Mouse (Mus musculus) monocyte, adult 5-6 weeks (primary cell): ENCODE measurements around the gene 4930404N11Rik. TPM values are rescaled to one million over a fixed set of nuclear protein-coding genes. Genes with fewer than 3 reads are reported as not detected.
A peak's percentile ranks its signal among the peaks of the same experiment; 100 is the strongest.

Experiments
- ATAC-seq: fragments of 153-309, 156-312 bp; replicated peaks from 2 replicates; pipeline ENCODE4 v1.8.0; 2017; ENCODE audit warnings: mild to moderate bottlenecking; ENCODE audit not compliant: low TSS enrichment, insufficient number of reproducible peaks, severe bottlenecking, poor library complexity, low FRiP score
- total RNA-seq: library from RNA; stranded (forward); fragments of 200-1000, 200-491, 200-594 nt; gene quantifications from 3 replicates; pipeline ENCODE4 v1.2.3, GENCODE M21; 2017

The 4930404N11Rik gene
- total RNA-seq, 1 experiment from 2014 or later = 2.4 TPM

DNA sequence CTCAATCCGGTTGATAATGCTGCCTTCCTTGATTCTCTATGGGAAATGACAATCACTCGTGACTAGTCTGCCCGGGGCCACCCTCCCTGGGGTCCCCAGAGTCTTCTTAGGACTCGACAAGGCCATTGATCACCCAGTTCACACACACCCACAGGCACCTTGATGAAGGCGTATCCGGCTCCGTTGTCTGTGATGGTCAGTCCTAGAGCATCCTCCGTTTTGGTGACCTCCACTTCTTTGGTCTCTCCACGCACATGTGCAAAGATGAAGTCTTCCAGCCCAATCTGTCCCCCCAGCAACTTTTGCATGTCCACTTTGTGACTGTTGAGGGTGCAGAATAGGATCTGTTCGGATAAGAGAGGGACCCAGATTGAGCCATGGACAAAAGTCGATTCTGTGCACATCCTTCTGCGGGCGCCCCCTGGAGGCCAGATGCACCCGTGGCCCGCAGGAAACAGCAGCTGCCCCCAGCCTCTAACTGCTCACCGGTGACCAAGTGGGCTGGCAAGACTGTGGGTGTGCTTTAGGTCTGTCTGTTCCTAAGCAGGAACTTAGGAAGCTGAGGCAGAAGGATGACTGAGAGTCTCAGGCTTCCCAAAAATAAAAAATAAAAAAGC, 24.2 kb downstream of the 4930404N11Rik start:
- ATAC-seq = peak; percentile 45

DNA sequence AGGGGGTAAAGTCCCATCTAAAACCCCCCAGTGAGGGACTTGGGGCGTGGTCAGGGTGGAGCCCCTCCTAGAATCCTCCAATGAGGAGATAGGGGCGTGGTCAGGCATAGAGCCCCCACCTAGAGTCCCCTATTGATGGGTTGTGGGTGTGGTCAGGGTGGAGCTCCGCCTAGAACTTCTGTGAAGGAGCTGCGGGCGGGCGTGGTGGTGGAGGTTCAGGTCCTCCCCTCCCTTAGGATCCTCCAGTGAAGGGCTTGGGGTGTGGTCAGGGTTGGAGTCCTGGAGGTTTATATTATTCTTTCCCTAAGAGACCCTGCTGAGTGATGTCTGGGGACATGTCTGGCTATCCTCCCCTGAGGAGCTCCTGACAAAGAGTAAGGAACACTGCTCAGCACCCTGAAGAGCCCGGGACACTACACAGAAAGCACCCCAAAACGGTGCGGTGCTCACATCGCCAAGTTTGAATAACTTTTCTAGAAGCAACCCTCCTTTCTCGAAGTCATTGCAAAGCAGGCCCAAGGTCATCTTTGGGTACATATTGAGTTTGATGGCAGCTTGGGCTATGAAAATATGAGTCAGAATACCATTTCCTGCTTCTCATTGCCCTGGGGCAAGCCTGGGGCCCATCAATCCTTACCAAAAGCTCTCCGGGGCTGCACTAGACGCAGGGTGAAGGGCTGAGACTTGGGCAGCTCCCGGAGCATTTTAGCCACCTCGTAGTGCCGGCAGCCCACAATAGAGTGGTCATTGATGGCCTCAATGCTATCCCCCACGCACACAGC, 24.9 kb downstream of the 4930404N11Rik start:
- no peak for ATAC-seq

DNA sequence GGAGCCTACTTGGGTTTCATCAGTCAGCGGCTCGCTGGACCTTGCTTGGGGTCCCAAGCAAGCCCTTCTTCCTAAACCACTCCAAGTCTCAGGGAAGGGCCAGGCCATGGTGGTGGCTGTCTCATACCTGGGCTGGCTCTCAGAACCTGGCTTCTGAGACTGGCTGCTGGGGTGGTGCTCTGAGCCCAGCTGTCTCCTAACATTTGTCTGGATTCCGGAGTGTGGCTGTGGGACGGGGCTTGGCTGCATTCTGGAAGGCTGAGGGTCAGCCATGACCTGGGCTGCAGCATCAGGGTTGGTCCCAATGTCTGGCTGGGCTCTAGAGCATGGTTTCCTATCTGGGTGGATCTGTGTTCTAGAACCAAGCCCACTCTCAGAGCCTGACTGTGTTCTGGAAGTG, 29.1 kb downstream of the 4930404N11Rik start:
- no peak for ATAC-seq

DNA sequence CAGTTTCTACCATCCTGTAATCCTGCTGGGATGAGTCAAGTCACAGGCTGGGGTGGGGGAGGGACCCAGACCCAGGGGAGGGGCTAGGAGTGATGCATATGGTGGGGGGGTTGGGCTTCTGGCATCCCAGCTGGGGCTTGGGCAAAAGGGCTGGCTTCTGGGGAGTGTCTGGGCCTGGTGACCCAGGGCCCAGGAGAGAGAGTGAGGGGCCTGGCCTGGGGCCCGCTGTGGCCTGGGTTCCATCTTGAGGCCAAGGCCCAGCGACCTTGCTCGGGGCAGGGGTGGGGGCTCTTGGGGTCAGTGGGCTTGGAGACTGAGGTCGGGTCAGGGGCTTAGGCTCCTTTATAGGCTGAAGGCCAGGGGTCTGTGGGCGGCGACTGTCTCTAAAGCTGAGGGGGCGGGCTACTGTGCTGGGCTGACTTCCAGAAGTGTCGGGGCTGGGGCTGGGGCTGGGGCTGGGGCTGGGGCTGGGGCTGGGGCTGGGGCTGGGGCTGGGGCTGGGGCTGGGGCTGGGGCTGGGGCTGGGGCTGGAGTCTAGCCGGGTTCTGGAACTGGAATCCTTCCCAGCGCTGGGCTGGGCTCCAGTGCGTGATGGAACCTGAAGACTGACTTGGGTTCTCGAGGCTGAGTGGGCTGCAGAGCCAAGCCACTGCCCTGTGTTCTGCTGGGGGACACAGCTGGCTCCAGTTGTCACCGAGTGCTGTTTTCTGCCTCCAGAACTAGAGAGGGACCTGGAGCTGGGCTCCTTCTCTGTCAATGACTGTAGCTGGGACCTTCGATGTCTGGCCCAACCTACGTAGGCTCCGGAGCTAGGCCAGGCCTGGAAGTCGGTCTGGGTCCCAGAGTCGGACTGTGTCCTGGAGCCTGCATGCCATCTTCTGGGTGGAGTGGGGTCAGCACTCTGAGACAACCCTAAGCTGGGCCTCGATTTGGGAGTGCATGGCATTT, 29.9 kb downstream of the 4930404N11Rik start:
- no peak for ATAC-seq

DNA sequence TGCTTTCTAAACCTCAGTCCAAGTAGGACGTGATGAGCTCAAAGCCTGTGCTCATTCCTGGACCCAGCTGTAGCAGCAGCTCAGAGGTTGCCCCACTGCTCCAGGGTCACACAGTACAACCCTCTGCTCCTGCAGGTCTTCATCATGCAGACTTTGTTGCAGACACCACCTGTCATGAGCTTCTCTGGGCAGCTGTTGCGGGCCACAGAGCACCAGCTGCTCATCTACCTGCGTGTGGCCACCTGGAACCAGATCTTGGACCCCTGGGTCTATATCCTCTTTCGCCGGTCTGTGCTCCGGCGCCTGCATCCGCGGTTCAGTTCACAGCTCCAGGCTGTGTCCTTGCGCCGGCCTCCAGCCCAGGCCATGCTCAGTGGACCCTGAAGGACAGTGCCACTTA, 31.3 kb downstream of the 4930404N11Rik start:
- no peak for ATAC-seq

DNA sequence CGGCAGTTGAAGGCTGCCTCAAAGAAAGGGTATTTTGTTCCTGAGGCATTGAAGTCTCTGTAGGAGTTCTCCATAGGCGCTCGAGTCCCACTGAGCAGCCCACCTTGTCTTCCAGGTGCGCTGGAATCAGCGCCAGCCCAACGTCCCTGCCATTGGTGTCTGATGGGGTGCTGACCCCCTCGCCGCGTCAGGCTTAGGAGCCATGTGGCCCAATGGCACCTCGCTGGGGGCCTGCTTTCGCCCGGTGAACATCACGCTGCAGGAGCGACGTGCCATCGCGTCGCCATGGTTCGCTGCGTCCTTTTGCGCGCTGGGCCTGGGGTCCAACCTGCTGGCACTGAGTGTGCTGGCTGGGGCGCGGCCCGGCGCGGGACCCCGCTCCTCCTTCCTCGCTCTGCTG, 33.3 kb downstream of the 4930404N11Rik start:
- ATAC-seq = no peak

DNA sequence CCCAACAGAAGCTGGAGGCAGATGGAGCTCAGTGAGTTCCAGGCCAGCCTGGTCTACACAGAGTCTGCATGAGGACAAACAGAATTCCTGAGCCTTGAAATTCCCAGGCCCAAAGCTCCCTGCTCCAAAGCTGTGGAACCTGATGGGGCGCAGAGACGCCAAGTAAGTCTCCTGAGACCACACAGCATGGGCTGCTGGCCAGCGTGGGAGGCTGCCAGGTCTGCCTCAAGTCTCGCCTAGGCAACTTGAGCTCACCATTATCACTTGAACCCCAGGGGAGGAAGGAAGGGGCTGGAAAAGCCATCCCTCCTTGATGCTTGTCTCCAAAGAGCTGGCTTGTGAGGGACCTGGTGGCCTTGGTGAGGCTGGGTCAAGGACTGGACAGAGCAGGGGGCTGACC, 35.6 kb downstream of the 4930404N11Rik start:
- ATAC-seq = no peak

DNA sequence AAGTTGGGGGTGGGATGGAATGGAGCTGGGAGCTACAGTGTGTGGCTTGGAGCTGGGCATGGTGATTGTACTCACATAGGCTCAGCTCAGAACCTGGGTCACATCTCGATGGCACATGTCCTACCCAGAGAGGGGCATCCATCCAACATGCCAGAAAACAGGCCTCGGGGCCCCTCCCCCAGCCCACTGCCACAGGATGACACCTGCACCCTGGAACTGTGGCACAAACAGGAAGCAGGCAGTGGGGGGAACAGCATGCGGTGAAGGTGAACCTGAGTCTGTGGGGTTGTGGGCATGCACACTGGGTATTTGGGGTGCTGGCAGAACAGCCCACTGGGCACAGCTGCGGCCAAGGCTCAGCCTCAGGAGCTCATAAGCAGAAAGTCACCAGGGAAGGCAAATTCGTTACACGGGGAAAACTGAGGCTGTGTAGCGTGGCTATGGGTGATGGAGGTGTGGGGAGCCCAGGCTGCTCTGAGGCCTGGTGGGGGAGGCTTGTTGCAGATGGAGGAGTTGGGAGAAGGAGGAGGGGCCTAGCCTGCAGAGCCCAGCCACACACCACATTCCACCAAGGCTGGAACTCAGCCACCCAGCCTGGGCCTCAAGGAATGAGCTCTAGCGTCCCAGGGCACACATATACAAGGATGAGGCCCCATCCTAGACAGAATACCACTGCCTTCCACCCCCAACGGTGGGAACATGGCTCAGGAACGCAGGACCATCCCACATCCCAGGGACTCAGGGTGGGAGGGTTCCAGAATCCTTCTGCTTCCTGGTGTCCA, 36.2 kb downstream of the 4930404N11Rik start:
- ATAC-seq = peak; percentile 19; the same call in 1 of the 2 replicates

DNA sequence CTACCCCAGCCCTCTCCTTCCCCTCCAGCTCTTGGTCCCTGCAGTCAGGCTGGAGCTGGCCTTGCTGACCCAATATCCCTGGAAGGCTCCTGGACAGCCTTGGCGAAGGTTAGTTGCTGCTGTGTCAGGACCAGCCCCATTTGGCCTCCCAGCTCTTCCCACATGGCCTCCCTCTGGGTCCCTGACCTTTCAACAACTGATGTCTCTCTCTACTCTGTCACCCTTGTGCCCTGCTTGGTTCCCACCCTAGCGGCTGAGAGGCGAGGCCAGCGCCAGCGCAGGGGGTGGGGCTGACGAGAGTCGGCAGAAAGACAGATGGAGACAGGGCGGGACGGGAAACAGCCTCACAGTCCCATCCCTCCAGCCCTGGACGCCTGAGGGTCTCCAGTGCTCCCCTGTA, 37.2 kb downstream of the 4930404N11Rik start, which contains the start of gene Tbxa2r:
TSS of gene Tbxa2r (plus strand) at position 346 of the 400 bp plus-strand sequence.
- no peak for ATAC-seq

DNA sequence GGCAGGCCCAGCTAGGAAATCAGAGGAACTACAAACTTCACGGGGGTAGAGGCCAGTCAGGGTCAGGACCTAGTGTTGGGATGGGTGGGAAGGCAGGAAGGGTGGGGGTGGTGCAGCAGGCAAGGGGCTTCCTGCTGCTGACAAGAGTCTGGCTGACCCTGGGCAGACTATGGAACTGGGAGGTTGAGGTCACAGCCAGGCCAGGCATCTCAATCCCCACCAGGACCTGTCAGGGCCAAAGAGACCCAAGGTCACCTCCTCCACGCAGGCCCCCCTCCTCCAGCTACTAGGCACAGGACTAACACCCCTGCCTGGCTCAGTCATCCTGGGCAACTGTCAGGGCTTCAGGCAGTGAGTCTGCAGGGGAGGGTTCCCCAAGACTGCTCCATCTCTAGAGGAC, 37.7 kb downstream of the 4930404N11Rik start:
- ATAC-seq = no peak

DNA sequence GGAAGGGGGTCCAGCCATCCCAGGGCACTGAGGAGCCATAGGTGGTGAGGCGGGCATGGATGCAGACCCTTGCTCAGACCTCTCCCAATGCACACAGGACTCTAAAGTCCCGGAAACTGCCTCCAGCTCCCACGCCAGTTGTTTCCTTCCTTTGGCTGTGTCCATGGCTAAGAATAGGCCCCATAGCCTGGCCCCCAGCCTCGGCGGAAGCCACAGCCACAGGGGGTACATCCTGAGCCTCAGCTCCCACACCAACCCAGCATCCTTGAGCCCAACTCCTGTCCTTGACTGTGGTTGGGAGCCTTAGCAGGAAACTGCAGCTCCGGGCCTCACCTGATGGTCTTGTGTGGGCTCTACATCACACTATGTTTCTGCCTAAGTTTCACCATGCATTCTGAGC, 38.8 kb downstream of the 4930404N11Rik start:
- no peak for ATAC-seq

DNA sequence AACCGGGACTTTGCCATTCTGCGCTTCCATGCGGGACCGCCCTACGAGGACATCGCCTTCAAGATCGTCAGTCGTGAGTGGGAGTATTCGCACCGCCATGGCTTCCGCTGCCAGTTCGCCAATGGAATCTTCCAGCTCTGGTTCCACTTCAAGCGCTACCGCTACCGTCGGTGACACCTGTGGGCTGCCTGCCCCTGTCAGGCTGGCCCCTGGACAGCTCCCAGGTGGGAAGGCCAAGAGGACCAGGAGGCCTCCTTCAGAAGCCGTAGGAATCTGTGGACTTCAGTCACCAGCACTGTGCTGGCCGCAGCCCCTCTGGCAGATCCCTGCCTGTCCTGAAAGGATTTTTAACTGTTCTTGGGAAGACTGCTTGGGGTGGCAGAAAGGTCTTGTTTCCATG, 39.8 kb downstream of the 4930404N11Rik start:
- ATAC-seq = no peak

DNA sequence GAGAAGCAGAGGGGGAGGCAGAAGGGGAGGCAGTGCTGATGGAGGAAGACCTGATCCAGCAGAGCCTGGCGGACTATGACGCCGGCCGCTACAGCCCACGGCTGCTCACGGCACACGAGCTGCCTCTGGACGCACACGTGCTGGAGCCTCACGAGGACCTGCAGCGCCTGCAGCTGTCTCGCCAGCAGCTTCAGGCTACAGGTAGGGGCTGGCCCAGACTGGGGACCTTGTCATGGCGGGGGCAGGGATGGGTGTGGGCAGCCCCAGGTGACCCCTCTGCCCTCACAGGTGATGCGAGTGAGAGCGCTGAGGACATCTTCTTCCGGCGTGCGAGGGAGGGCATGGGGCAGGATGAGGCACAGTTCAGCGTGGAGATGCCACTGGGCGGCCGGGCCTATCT, 40.4 kb downstream of the 4930404N11Rik start:
- ATAC-seq = no peak

DNA sequence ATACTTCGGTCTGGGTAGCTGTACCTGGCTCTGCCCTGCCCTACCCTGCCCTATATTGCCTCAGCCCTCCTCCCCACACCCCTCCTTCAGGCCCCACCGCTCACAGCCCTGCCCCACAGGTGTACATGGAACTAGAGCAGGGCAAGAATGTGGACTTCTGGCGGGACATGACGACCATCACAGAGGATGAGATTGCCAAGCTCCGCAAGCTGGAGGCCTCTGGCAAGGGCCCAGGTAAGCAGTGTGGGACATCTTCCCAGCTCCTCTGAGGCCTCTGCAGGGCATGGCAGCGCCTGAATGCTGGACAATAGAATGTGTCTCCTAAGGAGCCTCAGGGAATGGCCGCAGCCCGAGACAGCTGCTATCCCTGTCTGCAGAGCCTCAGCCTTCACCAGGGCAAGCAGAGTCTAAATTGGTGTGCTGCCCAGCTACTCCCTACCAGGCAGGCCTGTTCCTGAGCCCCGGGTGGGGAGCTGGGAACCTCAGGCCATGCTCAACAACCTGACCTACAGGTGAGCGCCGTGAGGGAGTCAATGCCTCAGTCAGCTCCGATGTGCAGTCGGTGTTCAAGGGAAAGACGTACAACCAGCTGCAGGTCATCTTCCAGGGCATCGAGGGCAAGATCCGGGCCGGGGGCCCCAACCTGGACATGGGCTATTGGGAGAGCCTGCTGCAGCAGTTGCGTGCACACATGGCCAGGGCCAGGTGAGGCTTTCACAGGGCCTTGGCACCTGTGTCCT, 41.7 kb downstream of the 4930404N11Rik start:
- no peak for ATAC-seq

DNA sequence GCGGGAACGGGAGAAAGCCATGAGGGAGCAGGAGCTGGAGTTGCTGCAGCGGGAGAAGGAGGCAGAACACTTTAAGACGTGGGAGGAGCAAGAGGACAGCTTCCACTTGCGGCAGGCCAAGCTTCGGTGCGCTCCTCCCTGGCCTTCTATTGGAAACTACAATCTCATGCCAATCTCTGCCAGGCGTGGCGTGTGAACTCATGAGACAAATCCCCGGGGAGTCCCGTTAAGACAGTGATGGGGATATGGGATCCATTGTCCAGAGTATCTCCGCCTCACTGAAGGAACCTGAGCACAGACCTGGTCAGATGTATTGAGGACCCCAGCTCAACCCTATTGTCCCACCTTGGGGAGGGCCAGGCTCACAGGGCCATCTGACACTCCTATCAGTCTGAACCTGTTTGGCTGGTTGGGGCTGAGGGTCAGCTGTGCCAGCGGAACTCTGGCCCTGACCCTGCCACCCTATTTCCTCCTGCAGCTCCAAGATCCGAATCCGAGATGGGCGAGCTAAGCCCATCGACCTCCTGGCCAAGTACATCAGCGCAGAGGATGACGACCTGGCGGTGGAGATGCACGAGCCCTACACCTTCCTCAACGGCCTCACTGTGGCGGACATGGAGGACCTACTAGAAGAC, 42.4 kb downstream of the 4930404N11Rik start:
- no peak for ATAC-seq

DNA sequence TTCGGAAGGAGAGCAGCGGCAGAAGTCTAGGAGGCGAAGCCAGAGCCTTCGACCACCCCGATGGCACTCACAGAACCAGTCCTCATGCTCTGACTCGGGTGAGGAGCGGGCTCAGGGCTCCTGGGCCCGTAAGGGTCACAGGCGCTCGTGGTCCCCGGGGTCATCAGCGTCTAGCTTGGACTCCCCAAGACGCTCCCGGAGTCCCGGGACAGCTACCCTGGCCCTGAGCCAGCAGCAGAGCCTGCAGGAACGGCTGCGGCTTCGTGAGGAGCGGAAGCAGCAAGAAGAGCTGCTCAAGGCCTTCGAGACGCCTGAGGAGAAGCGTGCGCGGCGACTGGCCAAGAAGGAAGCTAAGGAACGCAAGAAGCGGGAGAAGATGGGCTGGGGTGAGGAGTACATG, 43.2 kb downstream of the 4930404N11Rik start:
- ATAC-seq = no peak

DNA sequence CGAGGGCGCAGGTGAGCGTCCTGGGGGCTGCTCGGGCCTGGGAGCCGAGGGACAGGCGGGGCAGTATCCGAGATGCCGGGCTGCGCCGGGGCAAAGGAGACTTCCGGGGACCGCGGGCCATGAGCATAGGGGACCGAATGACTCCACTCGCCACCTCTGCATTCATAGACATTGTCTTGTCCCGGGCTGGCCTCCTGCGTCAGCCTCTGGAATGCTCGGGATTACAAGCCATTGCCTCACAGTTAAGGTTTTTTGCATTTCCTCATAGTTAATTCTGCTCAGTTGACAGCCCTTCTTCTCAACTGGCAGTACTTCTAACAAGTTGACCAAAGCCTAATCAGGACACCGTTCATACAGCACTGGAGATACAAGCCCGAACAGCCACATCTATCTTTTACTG, 44.2 kb downstream of the 4930404N11Rik start:
- ATAC-seq = no peak
